Mouse (Mus musculus): ENCODE results near the gene Rps27.

Rps27 gene

DNA sequence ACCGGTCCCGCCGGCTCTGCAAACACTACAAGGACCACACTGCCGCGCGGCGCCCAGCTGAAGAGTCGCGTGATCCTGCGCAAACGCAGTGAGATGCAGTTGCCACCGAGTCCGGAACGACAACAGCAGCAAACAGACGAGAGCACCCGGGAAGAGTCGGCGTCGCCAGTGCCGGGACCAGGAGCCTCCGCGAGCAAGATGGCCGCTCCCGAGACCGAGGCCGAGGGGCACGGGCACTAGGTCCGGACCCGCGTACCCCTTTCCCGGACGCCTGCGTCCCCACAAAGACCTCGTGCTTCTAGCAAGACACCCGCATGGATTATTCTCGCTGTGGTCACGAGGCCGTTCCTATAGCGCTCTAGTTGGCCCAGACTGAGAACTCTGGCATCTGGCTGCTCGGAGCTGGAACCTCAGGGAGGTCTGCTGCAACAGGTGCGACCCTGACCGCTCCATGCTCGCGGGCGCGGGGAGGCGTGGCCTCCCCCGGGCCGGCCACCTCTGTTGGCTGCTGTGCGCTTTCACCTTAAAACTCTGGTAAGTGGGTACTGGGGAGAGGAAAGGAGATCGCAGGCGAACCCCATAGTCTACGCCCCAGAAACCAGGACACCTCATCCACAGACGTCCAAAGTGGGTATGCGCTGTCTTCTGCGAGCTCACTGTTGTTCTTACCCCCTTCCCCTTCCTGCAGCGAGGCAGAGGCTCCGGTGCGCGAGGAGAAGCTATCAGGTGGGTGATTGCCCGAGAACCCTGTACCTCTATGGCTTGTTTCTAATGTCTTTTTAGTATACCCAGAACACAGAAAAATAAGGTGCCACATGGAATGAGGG lies 18.3 kb upstream of the Rps27 start, which contains the start of gene Jtb:
TSS of gene Jtb (plus strand) at position 91 of the 827 bp plus-strand sequence.
- DNase-seq (ENCODE audit: low read depth, low spot score): peak; percentile 95

GRCm38 (mm10) chr3:90231075-90231474 lies 17.6 kb upstream of the Rps27 start:
- DNase-seq (ENCODE audit: low read depth, low spot score): no peak

GRCm38 (mm10) chr3:90224331-90224730 lies 10.9 kb upstream of the Rps27 start:
- no peak for DNase-seq (ENCODE audit: low read depth, low spot score)

DNA sequence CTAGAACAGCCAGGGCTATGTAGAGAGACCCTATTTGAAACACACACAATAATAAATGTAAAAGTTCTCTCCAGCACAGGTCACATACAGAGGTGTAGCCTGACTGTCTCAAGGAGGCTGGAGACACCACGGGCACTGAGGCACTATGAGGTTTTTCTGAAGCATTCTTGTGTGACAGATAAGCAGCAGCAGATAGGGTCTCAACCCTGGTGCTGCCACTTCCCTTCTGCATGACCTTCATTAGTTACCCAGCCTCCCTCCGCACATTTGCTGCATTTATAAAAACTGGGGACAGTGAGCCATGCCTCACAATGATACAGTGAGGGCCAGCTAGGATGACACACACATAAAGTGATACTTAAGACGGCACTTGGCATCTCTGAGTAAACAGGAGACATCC lies 9.5 kb upstream of the Rps27 start:
- DNase-seq (ENCODE audit: low read depth, low spot score): no peak

DNA sequence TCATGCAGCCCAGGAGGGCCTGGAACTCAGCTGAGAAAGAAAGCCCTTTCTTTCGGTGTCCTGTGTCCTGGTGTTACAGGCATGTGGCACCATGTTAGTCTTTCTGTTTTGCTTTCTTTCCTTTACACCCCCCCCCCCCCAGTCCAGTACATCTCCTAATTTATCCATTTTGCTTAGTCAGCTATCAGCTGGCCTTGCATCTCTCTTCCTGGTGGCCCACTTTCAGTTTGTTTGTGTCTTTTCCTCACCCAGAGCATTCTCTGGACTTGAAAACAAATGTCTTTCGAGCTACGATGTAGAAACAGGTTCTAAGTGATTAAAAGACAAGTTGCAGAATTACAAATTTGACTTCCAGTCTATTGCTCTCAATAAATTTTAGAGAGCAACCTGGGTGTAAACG lies 9.0 kb upstream of the Rps27 start:
- DNase-seq (ENCODE audit: low read depth, low spot score): no peak

DNA sequence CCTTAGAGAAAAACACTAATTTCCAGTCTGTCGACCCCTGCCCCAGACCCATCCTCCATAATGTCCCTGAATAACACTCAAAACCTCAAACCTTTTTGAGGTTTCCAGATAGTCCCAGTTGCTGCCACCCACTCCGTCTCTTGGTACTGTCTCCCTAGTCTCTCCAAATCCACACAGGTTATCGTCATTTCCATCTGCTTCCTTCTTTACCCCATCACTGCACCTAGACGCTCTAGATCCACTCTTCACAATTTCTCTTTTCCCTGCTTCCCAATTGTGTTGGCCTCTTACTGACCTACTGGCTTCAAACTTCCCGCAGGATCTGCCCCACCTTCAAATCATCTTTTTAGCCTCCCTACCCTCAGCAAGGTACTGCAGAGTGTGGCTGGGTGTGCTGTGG lies 7.7 kb upstream of the Rps27 start:
- DNase-seq (ENCODE audit: low read depth, low spot score): no peak

DNA sequence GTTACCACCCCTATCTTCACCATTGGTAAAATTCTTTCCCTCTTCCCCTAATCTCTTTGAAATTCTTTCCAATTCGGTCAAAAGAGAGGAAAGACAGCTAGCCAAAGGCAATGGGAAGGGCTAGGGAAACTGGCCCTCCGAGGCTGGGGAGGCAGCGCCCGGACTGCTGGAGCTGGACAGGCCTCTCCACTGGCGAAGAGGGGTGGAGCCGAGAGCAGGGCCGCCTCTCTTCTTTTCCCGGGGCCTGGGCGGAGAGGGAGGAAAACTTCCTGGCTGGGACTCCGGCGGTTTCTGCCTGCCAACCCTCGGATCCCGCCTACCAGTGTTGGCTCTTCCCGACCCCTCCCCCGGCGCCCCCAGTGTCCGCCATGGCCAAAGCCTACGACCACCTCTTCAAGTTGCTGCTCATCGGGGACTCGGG lies 7.1 kb upstream of the Rps27 start:
- no peak for DNase-seq (ENCODE audit: low read depth, low spot score)

DNA sequence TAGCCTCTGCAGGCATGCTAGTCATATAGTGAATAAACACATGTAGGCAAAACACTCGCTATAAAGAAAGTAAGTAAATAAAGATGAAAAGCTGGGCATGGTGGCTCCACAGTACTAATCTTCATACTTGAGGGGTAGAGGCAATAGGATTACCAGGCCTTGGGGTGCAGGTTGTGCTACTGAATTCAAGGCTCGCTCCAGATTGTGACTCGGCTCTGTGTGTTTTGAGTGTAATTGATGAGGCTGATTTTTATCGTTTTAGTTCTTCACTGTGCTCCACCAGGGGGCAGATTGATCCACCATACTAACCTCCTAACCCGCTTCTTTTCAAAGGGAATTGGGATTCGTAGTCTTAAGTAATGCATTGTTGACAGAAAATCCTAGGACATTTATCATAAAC lies 6.6 kb upstream of the Rps27 start:
- DNase-seq (ENCODE audit: low read depth, low spot score): no peak

DNA sequence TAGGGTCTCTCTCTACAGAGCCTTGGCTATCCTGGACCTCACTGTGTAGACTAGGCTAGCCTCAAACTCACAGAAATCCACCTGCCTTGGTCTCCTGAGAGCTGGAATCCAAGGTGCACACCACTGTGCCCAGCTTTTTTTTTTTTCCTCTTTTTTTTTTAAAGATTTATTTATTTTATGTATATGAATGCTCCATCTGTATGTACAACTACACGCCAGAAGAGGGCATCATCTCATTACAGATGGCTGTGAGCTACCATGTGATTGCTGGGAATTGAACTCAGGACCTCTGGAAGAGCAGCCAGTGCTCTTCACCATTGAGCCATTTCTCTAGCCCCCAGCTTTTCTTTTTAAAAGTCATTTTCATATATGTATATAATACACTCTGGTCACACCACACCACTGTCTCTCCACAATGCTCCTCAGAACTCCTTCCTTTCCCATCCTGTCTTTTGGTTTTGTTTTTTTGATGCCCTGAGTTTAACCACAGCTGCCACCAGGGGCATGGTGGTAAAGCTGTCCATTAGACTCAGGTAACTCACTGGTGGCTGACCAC lies 2.5 kb upstream of the Rps27 start:
- no peak for DNase-seq (ENCODE audit: low read depth, low spot score)

GRCm38 (mm10) chr3:90213956-90214684 lies 669 bp upstream of the Rps27 start:
- DNase-seq (ENCODE audit: low read depth, low spot score): no peak

DNA sequence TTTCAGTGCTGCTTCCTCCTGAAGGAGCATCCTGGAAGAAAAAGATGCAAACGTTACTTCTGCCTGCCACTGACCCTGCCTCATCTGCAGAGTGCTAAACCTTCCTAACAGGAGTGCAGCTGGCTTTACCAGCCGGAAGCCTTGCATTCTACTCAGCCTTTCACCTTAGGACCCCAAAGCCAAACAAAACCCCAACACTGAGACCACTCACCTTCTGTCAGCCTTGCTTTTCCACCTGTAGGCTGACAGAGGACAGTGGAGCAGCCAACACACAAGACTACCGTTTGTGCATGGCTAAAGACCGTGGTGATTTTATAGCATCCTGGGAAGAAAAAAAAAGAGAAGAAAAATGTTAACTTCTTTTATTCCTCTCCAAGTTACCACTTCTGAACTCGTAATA lies 728 bp downstream of the Rps27 start:
- DNase-seq (ENCODE audit: low read depth, low spot score): no peak

DNA sequence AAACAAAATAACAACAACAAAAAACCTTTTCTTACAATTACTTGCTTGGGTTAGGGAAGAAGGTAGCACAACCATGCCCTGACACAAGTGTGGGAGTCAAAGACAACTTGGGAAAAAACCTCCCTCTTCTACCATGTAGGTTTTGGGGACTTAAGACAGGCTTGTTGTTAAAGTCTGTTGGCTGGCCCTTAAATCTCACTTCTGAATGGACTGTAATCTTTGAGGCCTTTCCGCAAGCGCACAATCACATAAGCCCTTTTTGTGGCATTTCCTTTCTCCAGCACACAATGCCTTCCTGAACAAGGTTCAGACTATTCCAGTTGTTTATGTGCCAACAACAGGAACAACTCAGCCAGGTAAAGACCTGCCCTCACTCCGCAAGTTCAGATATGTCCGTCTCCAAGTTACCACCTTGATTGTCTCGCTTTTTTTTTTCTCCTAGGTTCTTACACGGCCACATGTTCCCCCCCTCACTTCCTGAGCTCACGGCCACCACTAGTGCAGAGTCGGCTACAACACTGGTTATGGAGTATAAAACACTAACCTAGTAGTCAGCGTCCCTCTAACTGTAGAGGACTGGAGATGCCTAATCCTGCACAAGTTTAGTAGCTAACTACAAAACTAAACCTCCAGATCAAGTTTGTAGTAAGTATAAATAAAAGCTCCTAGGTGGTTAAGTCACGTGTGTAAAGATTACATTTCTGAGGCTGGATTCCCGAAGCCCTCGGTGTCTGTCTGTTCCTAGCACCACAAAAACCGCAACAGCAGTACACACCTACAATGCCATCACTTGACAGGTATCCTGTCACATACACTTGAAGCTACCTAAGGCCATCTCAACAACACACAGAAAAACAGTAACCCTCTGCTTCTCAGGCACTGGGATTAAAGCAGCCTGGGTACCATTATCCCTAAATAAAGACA lies 1.7 kb downstream of the Rps27 start:
- no peak for DNase-seq (ENCODE audit: low read depth, low spot score)

DNA sequence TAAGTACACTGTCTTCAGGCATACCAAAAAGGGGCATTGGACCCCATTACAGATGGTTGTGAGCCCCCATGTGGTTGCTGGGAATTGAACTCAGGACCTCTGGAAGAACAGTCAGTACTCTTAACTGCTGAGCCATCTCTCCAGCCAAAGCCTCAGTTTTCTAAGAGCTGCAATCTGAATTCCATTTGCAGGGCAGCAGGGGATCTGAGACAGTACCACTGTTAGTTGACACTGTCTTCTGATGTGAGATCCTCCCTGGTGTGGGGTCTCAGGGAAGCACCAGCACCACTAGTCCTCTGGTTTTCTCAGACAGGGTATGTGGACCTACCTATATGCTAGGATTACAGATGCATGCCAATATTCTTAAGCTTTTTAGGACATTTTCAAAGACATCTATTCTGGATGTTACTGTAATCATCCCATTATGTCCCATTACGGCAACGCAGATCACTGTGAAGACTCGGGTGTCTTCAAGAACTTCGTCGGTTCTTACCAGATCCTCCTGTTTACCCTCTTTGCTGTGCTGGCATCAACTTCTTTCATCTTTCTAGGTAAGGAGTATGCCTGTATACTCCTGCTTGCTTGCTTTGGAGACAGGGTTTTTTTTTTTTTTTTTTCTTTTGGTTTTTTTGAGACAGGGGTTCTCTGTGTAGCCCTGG lies 3.4 kb downstream of the Rps27 start:
- DNase-seq (ENCODE audit: low read depth, low spot score): no peak

DNA sequence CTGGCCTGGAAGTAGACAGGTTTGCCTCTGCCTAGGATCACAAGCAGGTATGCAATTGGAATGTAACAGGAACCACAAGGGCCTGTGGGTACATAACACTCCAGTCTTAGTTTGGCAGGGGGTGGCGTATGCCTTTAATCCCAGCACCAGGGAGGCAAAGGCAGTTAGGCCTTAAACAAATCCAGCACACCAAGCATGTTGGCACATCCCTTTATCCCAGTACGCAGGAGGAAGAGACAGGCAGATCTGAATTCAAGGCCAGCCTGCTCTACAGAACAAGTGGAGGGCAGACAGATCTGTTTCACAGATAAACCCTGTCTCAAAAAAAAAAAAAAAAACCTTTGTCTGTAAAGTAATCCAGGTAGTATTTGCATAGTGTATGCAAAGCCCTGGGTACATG lies 4.8 kb downstream of the Rps27 start:
- no peak for DNase-seq (ENCODE audit: low read depth, low spot score)

GRCm38 (mm10) chr3:90204582-90204981 lies 8.9 kb downstream of the Rps27 start:
- no peak for DNase-seq (ENCODE audit: low read depth, low spot score)

DNA sequence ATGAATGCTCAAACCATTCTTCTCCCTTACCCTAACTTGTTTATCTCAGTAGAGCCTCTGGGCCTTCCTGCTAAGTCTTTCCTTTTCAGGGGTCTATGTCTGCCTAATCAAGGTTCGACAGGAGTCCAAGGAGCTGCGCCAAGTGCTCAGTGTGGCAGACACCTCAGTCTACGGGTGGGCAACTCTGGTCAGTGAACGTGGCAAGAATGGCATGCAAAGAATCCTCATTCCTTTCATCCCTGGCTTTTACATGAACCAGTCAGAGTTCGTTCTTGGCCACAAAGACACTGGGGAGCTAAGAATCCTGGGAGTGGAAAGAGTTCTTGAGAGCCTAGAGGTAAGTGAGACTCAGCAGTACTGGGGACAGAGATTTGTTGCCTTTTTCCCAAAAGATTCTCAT lies 9.8 kb downstream of the Rps27 start:
- no peak for DNase-seq (ENCODE audit: low read depth, low spot score)

- no peak for DNase-seq (ENCODE audit: low read depth, low spot score)
Observed at GRCm38 (mm10) chr3:90202884-90203283, 10.6 kb downstream of the Rps27 start.

GRCm38 (mm10) chr3:90197548-90197947 lies 15.9 kb downstream of the Rps27 start:
- no peak for DNase-seq (ENCODE audit: low read depth, low spot score)

- DNase-seq (ENCODE audit: low read depth, low spot score): no peak
Observed at GRCm38 (mm10) chr3:90195644-90196043, 17.8 kb downstream of the Rps27 start.

- no peak for DNase-seq (ENCODE audit: low read depth, low spot score)
Observed at GRCm38 (mm10) chr3:90194759-90195158, 18.7 kb downstream of the Rps27 start.

DNA sequence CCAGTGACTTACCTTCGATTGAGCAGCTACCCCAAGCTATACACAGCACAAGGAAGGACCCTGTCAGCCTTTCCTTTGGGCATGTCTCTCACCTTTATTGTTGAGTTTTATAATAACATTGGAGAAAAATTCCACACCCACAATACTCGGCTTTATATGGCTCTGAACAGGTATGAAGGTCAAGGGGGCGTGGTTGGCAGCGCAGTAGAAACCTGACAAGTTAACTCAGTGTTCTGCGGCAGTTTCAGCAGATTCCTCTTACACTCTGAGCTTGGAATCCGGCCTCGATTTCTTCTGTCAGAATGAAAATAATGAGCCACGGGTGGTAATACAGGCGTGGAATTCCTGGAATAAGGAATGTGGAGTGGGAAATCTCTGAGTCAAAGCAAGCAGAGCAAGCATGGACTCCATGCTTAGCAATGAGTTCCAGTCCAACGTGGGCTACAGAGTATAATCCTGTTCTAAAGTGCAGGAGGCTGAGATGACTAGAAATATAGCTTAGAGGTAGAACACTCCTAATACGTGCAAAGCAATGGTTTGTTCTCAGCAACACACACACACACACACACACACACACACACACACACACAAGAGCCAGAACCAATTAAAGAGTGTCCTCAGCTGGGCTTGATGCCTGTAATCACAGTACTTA lies 22.5 kb downstream of the Rps27 start:
- DNase-seq (ENCODE audit: low read depth, low spot score): no peak

Measured in telencephalon, adult 2 months (tissue).